Mouse (Mus musculus) embryonic fibroblast, embryonic 13.5 days (primary cell): ENCODE data around the gene Myom3. TPM values are rescaled to one million over a fixed set of nuclear protein-coding genes. Genes with fewer than 3 reads are reported as not detected.
"Not testable (repeated sequence)": the region's sequence is repeated elsewhere in the genome, so short reads cannot be mapped to it uniquely, and the experiment has no call there.

Experiments used
- H3K27ac ChIP-seq: 2 replicates; pipeline ENCODE4 v1.5.1; 2012; ENCODE audit warnings: low read length, control low read depth, inconsistent platforms; ENCODE audit not compliant: insufficient read depth
- H3K4me1 ChIP-seq: 2 replicates; pipeline ENCODE4 v1.6.1; 2011; ENCODE audit warnings: low read length; ENCODE audit not compliant: control insufficient read depth, insufficient read depth
- H3K4me3 ChIP-seq: 2 replicates; pipeline ENCODE4 v1.5.1; 2011; ENCODE audit warnings: mild to moderate bottlenecking, control low read depth, low read length; ENCODE audit not compliant: insufficient read depth
- CTCF ChIP-seq: IDR thresholded peaks from 2 replicates; pipeline ENCODE4 v1.5.1; 2011; ENCODE audit warnings: mild to moderate bottlenecking, control low read depth, low read length, moderate library complexity, borderline replicate concordance; ENCODE audit not compliant: insufficient read depth
- POLR2A ChIP-seq: IDR thresholded peaks from 2 replicates; pipeline ENCODE4 v1.6.1; 2011; ENCODE audit warnings: low read depth, mild to moderate bottlenecking, control low read depth, low read length, moderate library complexity
- polyA plus RNA-seq: library from polyadenylated mRNA; stranded (reverse); fragments of >200 nt; gene quantifications from 2 replicates; pipeline ENCODE4 v1.2.4, GENCODE M21; 2011; ENCODE audit warnings: low read depth; ENCODE audit not compliant: missing spikeins, insufficient read length

The Myom3 gene
- not detected in 2 replicates for polyA plus RNA-seq

DNA sequence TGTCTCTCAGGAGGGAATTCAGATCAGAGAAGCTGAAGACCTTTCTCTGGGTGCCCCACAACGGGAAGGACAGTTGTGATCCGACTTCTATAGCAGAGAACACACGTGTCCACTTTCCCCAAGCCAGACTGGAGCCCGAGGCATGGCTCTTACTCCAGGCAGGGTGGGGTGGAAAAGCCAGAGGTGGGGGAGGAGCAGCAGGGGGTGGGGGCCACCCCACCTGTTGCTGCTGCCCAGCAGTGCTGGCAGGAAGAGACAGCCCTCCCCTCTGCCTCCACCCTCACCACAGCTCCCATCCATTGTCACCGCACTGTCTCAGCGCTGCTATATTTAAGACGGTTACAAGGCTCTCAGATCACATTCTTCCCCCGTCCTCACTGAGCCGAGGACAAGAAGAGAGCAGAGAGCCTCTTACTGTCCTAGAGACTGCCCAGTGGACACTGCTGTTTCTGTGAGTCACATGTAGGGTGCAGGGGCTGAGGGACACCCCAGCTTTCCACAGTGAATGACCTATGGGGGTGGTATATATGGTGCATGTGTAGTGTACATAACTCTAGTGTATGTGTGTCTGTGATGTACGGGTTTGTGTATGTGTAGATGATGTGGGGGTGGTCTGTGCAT lies at the start of gene Myom3:
Gene Myom3 (plus strand): TSS at position 360 of the 621 bp plus-strand sequence.
- no peaks in the 10 kb centered on the region for H3K4me1 ChIP-seq
- H3K27ac ChIP-seq = no peak within 1 kb of the TSS
- no peak for TF ChIP-seq POLR2A
- no peak for TF ChIP-seq CTCF
- no peak within 1 kb of the TSS for H3K4me3 ChIP-seq

DNA sequence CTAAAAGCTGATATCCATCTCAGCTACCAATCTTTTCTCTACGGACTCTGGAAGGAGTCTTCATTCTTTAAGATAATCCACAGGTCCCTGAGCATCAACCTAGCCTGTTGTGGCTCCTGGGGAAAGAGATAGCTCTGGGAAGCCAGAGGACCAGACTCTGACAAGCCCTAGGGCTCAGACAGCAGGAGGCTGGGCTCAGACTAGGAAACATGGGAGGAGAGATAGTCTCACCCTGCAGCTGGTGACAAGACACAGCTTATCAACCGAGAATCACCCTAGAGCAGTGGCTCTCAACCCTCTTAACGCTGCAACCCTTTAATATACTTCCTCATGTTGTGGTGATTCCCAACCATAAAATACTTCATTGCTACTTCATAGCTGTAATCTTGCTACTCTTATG lies 49.1 kb upstream of the Myom3 start:
- no peak overlapping the region for H3K4me3 ChIP-seq
- TF ChIP-seq POLR2A (no peak), CTCF (no peak)

DNA sequence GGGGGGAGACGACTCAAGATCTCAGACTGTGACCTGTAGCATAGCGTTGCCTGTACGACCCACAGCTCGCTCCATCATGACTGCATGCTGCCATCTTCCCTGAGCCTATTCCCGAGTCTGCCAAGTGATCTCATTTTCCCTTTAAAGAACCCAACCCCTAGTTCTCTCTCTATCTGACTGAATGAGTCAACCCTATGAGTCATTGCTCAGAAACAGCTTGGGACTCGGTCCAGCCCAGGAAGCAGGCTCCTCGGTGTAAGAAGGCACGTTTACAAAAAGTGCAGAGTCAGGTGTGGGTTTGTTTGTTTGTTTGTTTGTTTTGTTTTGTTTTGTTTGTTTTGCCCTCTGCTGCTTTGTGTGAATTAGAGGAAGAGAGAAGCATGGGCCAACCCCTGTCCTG lies 44.7 kb upstream of the Myom3 start:
- no peak overlapping the region for H3K27ac ChIP-seq
- H3K4me3 ChIP-seq = no peak overlapping the region
- TF ChIP-seq CTCF (no peak), POLR2A (no peak)
- no peaks in the 10 kb centered on the region for H3K4me1 ChIP-seq

More for the DNA sequence above, 49.1 kb upstream of the Myom3 start:
- Histone ChIP-seq H3K4me1 (no peaks in the 10 kb centered on the region), H3K27ac (no peak overlapping the region)

DNA sequence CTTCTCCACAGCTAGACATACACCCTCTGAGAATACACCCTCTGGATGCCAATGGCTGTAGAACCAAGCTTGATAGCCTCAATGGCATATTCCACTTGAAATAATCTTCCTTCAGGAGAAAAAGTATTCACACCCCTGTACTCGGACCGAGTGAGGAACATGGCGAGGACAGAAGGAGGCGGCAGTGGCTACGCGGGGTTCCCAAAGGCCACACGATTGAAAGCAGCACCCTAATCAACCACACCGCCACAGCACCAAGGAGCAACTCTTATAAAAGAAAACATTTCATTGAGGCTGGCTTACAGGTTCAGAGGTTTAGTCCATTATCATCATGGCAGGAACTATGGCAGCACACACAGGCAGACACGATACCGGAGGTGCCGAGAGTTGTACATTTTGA lies 43.1 kb upstream of the Myom3 start:
- H3K4me1 ChIP-seq, H3K27ac ChIP-seq, H3K4me3 ChIP-seq: not testable (repeated sequence)

DNA sequence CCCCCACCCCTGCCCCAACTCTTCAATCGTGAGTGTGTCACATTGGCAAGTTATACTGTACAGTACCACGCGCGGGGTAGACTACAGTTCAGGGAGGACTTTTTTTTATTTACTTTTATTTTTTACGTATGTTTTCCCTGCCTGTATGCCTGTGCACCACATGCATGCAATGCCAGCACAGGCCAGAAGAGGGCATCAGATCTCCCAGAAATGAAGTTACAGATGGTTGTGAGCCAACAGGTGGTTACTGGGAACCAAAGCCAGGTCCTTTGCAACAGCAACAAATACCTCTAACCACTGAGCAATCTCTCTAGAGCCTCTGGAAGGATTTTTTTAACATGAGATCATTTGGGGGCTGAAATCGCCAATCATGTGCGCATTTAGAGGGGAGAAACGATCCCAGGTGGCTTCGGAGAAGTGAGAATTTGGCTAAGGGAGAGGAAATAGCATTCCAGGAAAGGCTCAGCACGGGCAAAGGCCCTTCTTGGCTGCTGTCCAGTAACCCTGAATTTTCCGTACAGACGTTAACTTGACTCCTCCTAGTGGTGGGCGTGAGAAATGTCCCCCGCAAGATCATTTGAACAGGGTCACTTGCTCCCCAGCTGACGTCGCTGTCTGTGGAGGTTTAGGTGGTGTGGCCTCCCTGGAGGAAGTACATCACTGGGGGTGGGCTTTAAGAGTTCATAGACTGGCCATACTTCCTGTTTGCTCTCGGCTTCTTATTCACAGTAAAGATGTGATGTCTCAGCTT lies 36.8 kb upstream of the Myom3 start:
- Histone ChIP-seq H3K27ac (no peak overlapping the region), H3K4me1 (no peaks in the 10 kb centered on the region), H3K4me3 (no peak overlapping the region)
- no peak for TF ChIP-seq POLR2A
- TF ChIP-seq CTCF = peak; percentile 10; the same call in 1 of the 2 replicates

DNA sequence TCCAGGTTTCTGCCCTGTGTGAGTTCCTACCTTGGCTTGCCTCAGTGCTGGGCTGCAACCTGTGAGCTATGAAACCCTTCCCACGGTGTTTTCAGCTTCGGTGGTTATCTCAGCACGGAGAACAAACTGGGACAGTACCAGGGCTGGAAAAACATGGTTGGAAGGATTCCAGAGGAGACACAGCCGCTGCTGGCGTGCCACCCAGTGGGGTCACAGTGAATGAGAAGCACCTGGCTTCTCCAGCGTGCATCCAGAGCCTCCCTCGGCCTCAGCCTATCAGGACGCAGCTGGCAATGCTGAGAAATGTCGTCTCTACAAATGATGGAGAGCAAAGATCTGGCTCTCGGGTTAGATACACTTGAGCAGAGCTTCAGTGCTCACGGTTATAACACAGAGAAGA lies 33.1 kb upstream of the Myom3 start:
- Histone ChIP-seq H3K4me1 (no peaks in the 10 kb centered on the region), H3K27ac (no peak overlapping the region), H3K4me3 (no peak overlapping the region)
- TF ChIP-seq CTCF = no peak
- no peak for TF ChIP-seq POLR2A

DNA sequence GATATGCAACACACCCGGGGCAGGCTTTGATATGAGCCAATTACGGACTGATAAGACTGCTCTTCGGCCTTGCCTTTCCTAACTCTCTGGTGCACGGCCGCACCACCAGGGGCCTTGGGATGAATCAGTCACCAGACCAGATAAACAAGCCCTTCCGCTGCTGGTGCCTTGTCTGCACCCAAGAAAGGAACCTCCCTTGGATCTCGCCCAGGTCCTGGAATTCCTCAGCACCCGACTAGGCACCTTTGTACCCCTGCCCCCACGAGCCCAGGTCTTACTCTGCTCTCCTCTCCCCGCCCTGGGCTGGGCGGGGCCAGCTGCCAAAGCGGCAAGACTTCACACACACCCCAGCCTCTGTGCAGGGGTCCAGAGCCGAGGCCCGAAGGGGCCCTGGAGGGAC lies 31.7 kb upstream of the Myom3 start, which contains the start of gene Il22ra1:
Gene Il22ra1 (plus strand): TSS at position 356 of the 400 bp plus-strand sequence.
- TF ChIP-seq POLR2A = no peak
- TF ChIP-seq CTCF = no peak

DNA sequence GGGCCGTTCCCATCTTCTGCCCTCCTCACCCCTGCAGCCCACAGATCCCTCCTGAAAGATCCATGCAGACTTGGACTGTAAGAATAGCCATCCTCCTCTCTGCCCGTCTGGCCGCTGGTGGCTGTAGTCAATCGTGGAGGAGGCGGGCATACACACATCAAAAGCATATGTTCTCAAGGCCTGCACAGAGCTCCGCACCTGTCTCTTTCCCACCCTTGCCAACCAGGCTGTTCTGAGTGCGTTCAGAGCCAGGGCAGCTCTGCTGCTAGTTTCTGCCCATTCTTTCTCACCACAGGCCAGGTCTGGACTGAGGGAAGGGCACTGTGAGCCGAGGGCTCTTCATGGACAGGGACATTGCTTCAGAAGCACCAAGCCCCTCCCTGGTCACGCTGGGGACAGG lies 29.3 kb upstream of the Myom3 start:
- Histone ChIP-seq H3K4me1 (no peaks in the 10 kb centered on the region), H3K4me3 (no peak overlapping the region), H3K27ac (no peak overlapping the region)
- TF ChIP-seq CTCF (no peak), POLR2A (no peak)

More for the DNA sequence above, 31.7 kb upstream of the Myom3 start, which contains the start of gene Il22ra1:
- no peaks in the 10 kb centered on the region for H3K4me1 ChIP-seq
- H3K27ac ChIP-seq = no peak within 1 kb of the TSS
- no peak within 1 kb of the TSS for H3K4me3 ChIP-seq

DNA sequence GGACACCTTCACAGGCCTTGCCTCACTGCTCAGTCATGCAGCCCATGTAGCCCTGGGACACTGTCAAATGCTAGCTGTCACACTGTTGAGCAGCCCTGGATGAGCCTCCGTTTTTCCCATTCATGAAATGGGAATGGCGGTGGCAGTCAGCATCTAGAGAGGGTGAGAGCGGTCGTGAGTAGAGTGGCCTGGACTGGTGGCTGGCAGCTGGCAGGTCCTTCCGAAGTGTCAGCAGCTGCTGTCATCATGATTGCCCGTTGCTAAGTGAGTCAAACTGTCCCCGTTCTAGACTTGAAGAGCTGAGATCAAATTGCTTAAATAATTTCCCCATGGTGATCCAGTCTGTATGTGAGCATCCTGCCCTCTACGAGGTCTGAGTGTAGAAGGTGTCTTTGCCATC lies 28.6 kb upstream of the Myom3 start:
- Histone ChIP-seq H3K27ac (no peak overlapping the region), H3K4me3 (no peak overlapping the region), H3K4me1 (no peaks in the 10 kb centered on the region)
- TF ChIP-seq CTCF = no peak
- no peak for TF ChIP-seq POLR2A

DNA sequence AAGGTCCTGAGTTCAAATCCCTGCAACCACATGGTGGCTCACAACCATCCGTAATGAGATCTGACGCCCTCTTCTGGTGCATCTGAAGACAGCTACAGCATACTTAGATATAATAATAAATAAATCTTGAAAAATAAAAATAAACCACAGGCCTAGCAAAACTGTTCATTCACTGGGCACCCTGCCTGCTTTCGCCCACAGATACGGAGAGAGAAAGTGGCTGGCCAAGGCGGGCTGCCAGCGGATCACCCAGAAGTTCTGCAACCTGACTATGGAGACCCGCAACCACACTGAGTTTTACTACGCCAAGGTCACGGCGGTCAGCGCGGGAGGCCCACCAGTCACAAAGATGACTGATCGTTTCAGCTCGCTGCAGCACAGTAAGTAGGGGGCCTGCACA lies 25.6 kb upstream of the Myom3 start:
- TF ChIP-seq POLR2A (no peak), CTCF (no peak)
- Histone ChIP-seq H3K4me1 (no peaks in the 10 kb centered on the region), H3K4me3 (no peak overlapping the region), H3K27ac (no peak overlapping the region)
